Mouse (Mus musculus): ENCODE results near the gene Bzw1. TPM values are rescaled to one million over a fixed set of nuclear protein-coding genes. Genes with fewer than 3 reads are reported as not detected.
"Not testable (repeated sequence)": the region's sequence is repeated elsewhere in the genome, so short reads cannot be mapped to it uniquely, and the experiment has no call there.

Gene Bzw1
- polyA plus RNA-seq, 1 experiment = 85.4 TPM

- no peak overlapping the region for H3K4me3 ChIP-seq (replicated peaks; ENCODE audit: control insufficient read depth, low read depth, low read length)
- TF ChIP-seq POLR2A (IDR thresholded peaks at IDR 0.05; ENCODE audit: borderline replicate concordance, control insufficient read depth, low read depth, low read length) (no peak), CTCF (IDR thresholded peaks at IDR 0.05; ENCODE audit: control insufficient read depth, insufficient read depth, low read length) (no peak)
- 90% methylated on average over 12 of the region's 12 CpGs for WGBS
- no peak overlapping the region for H3K27ac ChIP-seq (ENCODE audit: control insufficient read depth, insufficient read depth, low read depth, low read length, poor library complexity)
- H3K4me1 ChIP-seq (ENCODE audit: control insufficient read depth, insufficient read depth, low read length) = no peaks in the 10 kb centered on the region
Observed at GRCm38 (mm10) chr1:58364551-58364950, 28.1 kb upstream of the Bzw1 start.

- WGBS = 97% methylated on average over 3 of the region's 3 CpGs
- TF ChIP-seq CTCF (IDR thresholded peaks at IDR 0.05; ENCODE audit: control insufficient read depth, insufficient read depth, low read length) (no peak), POLR2A (IDR thresholded peaks at IDR 0.05; ENCODE audit: borderline replicate concordance, control insufficient read depth, low read depth, low read length) (no peak)
- H3K27ac ChIP-seq (ENCODE audit: control insufficient read depth, insufficient read depth, low read depth, low read length, poor library complexity) = no peak overlapping the region
- H3K4me1 ChIP-seq (ENCODE audit: control insufficient read depth, insufficient read depth, low read length) = no peaks in the 10 kb centered on the region
- no peak overlapping the region for H3K4me3 ChIP-seq (replicated peaks; ENCODE audit: control insufficient read depth, low read depth, low read length)
Observed at GRCm38 (mm10) chr1:58365829-58366228, 26.9 kb upstream of the Bzw1 start.

GRCm38 (mm10) chr1:58366737-58367471, 25.8 kb upstream of the Bzw1 start:
- Histone ChIP-seq H3K4me1 (ENCODE audit: control insufficient read depth, insufficient read depth, low read length) (no peaks in the 10 kb centered on the region), H3K4me3 (replicated peaks; ENCODE audit: control insufficient read depth, low read depth, low read length) (no peak overlapping the region), H3K27ac (ENCODE audit: control insufficient read depth, insufficient read depth, low read depth, low read length, poor library complexity) (no peak overlapping the region)
- WGBS = 83% methylated on average over 12 of the region's 12 CpGs
- no peak for TF ChIP-seq POLR2A (IDR thresholded peaks at IDR 0.05; ENCODE audit: borderline replicate concordance, control insufficient read depth, low read depth, low read length)
- no peak for TF ChIP-seq CTCF (IDR thresholded peaks at IDR 0.05; ENCODE audit: control insufficient read depth, insufficient read depth, low read length)

GRCm38 (mm10) chr1:58369716-58370115, 23.0 kb upstream of the Bzw1 start:
- Histone ChIP-seq H3K27ac (ENCODE audit: control insufficient read depth, insufficient read depth, low read depth, low read length, poor library complexity) (no peak overlapping the region), H3K4me3 (replicated peaks; ENCODE audit: control insufficient read depth, low read depth, low read length) (no peak overlapping the region), H3K4me1 (ENCODE audit: control insufficient read depth, insufficient read depth, low read length) (no peaks in the 10 kb centered on the region)
- 81% methylated on average over 2 of the region's 2 CpGs for WGBS
- TF ChIP-seq POLR2A (IDR thresholded peaks at IDR 0.05; ENCODE audit: borderline replicate concordance, control insufficient read depth, low read depth, low read length) (no peak), CTCF (IDR thresholded peaks at IDR 0.05; ENCODE audit: control insufficient read depth, insufficient read depth, low read length) (no peak)

GRCm38 (mm10) chr1:58374266-58374665, 18.4 kb upstream of the Bzw1 start:
- H3K4me1 ChIP-seq (ENCODE audit: control insufficient read depth, insufficient read depth, low read length); H3K27ac ChIP-seq (ENCODE audit: control insufficient read depth, insufficient read depth, low read depth, low read length, poor library complexity); H3K4me3 ChIP-seq (replicated peaks; ENCODE audit: control insufficient read depth, low read depth, low read length): not testable (repeated sequence)
- 77% methylated on average over 2 of the region's 2 CpGs for WGBS

GRCm38 (mm10) chr1:58375574-58376147, 17.0 kb upstream of the Bzw1 start:
- no peak for TF ChIP-seq POLR2A (IDR thresholded peaks at IDR 0.05; ENCODE audit: borderline replicate concordance, control insufficient read depth, low read depth, low read length)
- no peak for TF ChIP-seq CTCF (IDR thresholded peaks at IDR 0.05; ENCODE audit: control insufficient read depth, insufficient read depth, low read length)
- Histone ChIP-seq H3K4me3 (replicated peaks; ENCODE audit: control insufficient read depth, low read depth, low read length) (no peak overlapping the region), H3K27ac (ENCODE audit: control insufficient read depth, insufficient read depth, low read depth, low read length, poor library complexity) (no peak overlapping the region), H3K4me1 (ENCODE audit: control insufficient read depth, insufficient read depth, low read length) (no peaks in the 10 kb centered on the region)
- WGBS = 72% methylated on average over 3 of the region's 3 CpGs

- TF ChIP-seq CTCF (IDR thresholded peaks at IDR 0.05; ENCODE audit: control insufficient read depth, insufficient read depth, low read length) = no peak
- TF ChIP-seq POLR2A (IDR thresholded peaks at IDR 0.05; ENCODE audit: borderline replicate concordance, control insufficient read depth, low read depth, low read length) = no peak
- WGBS = 83% methylated on average over 5 of the region's 5 CpGs
- Histone ChIP-seq H3K4me3 (replicated peaks; ENCODE audit: control insufficient read depth, low read depth, low read length) (no peak overlapping the region), H3K4me1 (ENCODE audit: control insufficient read depth, insufficient read depth, low read length) (no peaks in the 10 kb centered on the region), H3K27ac (ENCODE audit: control insufficient read depth, insufficient read depth, low read depth, low read length, poor library complexity) (no peak overlapping the region)
Observed at GRCm38 (mm10) chr1:58382586-58383281, 10.0 kb upstream of the Bzw1 start.

GRCm38 (mm10) chr1:58391421-58392267, 1.1 kb upstream of the Bzw1 start:
- 47% methylated on average over 19 of the region's 19 CpGs for WGBS
- Histone ChIP-seq H3K4me1 (ENCODE audit: control insufficient read depth, insufficient read depth, low read length) (no peaks in the 10 kb centered on the region), H3K27ac (ENCODE audit: control insufficient read depth, insufficient read depth, low read depth, low read length, poor library complexity) (no peak overlapping the region), H3K4me3 (replicated peaks; ENCODE audit: control insufficient read depth, low read depth, low read length) (peak overlapping the region; percentile 98)
- TF ChIP-seq POLR2A (IDR thresholded peaks at IDR 0.05; ENCODE audit: borderline replicate concordance, control insufficient read depth, low read depth, low read length) = no peak
- TF ChIP-seq CTCF (IDR thresholded peaks at IDR 0.05; ENCODE audit: control insufficient read depth, insufficient read depth, low read length) = no peak

Data from bone marrow, adult 2 months (tissue).